Mouse (Mus musculus): ENCODE results near the gene Setdb2.

Gene Setdb2

DNA sequence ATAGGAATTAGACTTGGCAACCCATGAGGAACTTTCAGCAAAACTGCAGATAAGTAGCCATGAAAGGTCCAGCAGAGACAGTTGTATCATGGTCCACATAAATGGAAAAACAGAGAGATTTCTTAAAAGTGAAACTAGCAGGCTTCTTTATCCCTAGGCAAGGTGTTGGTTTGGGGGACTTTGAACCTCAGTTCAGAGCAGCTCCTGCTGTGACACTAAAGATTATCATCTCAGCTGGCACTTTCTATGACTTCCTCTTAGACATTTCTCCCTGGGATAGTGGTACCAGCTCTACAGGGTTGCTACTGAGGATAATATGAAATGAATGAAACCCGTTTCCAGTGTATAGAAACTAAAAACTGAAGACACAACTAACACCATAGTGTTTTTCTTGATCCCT lies 51.2 kb downstream of the Setdb2 start:
- ATAC-seq (ENCODE audit: insufficient number of reproducible peaks, low FRiP score, low TSS enrichment): no peak

DNA sequence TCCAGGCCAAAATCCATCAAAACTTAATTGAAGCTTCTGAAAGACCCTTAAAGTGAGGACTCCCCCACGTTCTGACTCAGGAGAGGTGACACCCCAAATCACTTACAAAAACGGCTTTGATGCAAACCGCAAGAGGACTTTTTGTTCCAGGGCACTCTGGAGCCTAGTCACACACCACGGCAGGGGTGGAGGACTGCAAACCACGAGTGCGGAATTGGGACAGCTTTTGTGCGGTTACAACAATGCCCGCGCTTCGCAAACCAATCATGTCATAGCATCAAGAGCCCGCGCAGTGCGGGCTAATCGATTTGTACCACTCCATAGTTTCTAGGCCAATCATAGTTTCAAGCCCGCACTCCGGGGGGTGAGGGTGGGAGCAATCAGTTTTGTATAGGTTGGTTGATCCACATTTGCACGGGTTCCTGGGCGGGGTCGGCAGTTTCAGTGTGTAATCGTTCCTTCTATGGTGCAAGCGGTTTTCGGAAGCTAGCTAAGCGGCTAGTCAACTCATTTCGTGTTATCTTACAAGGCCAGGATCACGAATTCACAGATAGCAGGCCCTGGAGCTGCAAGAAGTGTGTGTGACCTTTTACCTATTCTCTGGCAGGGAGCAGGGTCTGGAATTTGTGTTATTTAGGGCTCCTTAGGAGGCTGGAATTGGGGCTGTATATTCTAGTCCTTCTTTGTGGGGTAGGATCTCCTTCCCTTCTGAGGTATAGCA lies 70.2 kb downstream of the Setdb2 start:
- ATAC-seq (ENCODE audit: insufficient number of reproducible peaks, low FRiP score, low TSS enrichment): no peak

DNA sequence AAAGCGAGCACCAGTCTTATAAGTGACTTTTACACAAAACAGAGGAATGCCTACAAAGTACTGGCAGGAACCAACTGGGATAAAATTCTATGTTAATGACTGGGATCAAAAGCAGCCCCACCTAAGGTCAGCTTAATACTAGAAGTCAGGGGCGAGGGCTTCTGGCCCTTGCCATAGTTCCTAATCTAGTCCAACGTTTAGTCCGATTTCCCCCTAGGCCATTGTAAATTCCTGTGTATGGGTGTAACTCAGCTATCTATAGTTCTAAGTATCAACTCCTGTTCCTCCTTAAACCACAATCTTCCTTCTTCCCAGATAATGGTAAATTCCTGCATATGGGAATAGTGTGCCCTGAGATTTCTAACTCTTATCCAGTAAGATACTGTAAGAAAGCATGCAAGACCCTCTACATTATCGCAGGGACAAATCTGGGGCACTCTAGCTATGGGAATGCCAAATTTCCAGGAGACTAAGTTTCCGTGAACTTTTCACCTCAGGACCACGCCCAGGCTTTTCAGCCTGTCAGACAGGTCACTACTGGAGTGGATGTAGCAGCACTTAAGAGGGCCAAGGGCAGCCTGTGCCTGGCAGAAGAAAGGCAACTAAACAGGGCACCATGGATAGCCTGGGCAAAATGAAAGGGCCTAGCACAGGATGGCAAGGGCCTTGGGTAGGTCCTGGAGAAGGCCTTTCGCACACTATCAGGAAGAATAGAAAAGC lies 74.1 kb downstream of the Setdb2 start:
- no peak for ATAC-seq (ENCODE audit: insufficient number of reproducible peaks, low FRiP score, low TSS enrichment)

DNA sequence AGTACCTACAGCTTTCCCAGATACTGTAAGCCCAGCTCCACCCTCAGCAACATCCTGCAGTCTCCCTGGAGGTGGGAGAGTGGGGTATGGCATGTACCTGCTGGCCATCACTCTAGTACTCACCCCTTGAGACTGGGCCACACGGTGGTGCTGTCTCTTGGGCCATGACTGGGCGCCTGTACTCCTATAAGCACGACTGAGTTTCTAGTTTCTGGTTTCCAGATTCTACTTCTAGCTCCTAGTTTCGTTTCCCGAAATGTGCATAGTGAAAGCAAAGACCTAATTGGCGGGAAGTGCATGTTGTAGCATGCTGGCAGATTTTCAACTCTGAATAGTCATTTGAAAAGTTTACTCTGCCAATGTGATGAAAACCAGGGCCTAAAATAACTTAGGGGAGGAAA lies 75.4 kb downstream of the Setdb2 start, which contains the start of gene Phf11d:
Phf11d (minus strand) TSS at position 227 of the 401 bp plus-strand sequence.
- no peak for ATAC-seq (ENCODE audit: insufficient number of reproducible peaks, low FRiP score, low TSS enrichment)

Measured in cerebellum, adult (tissue).